Mouse (Mus musculus): ENCODE results near the gene Arl15.

The Arl15 gene

GRCm38 (mm10) chr13:113845229-113845628 is 50.9 kb downstream of the Arl15 start:
- no peak for DNase-seq

GRCm38 (mm10) chr13:113846413-113846812 is 52.1 kb downstream of the Arl15 start:
- DNase-seq, result no peak

- DNase-seq, result no peak
Measured at GRCm38 (mm10) chr13:113850431-113851034, 56.2 kb downstream of the Arl15 start.

- DNase-seq, result no peak
Measured at GRCm38 (mm10) chr13:113851602-113852375, 57.5 kb downstream of the Arl15 start.

- no peak for DNase-seq
Measured at GRCm38 (mm10) chr13:113852376-113852666, 58.0 kb downstream of the Arl15 start.

- DNase-seq, result no peak
Measured at GRCm38 (mm10) chr13:113854146-113854545, 59.8 kb downstream of the Arl15 start.

- no peak for DNase-seq
Measured at GRCm38 (mm10) chr13:113854551-113855312, 60.4 kb downstream of the Arl15 start.

- DNase-seq, result no peak
Measured at GRCm38 (mm10) chr13:113856946-113857345, 62.6 kb downstream of the Arl15 start.

GRCm38 (mm10) chr13:113858667-113859391 is 64.5 kb downstream of the Arl15 start:
- no peak for DNase-seq

GRCm38 (mm10) chr13:113859392-113859776 is 65.1 kb downstream of the Arl15 start:
- no peak for DNase-seq

GRCm38 (mm10) chr13:113860816-113861215 is 66.5 kb downstream of the Arl15 start:
- DNase-seq, result no peak

- DNase-seq, result no peak
Measured at GRCm38 (mm10) chr13:113861231-113861630, 66.9 kb downstream of the Arl15 start.

- DNase-seq, result no peak
Measured at GRCm38 (mm10) chr13:113862951-113863350, 68.6 kb downstream of the Arl15 start.

- DNase-seq, result no peak
Measured at GRCm38 (mm10) chr13:113863688-113864087, 69.4 kb downstream of the Arl15 start.

GRCm38 (mm10) chr13:113864278-113864677 is 70.0 kb downstream of the Arl15 start:
- DNase-seq, result no peak

- no peak for DNase-seq
Measured at GRCm38 (mm10) chr13:113864893-113865292, 70.6 kb downstream of the Arl15 start.

- DNase-seq, result no peak
Measured at GRCm38 (mm10) chr13:113865378-113865777, 71.1 kb downstream of the Arl15 start.

GRCm38 (mm10) chr13:113865806-113866205 is 71.5 kb downstream of the Arl15 start:
- DNase-seq, result peak; percentile 19 to 28

- no peak for DNase-seq
Measured at GRCm38 (mm10) chr13:113867736-113868135, 73.4 kb downstream of the Arl15 start.

- peak in 1 of 2 experiments; percentile 18 for DNase-seq
Measured at GRCm38 (mm10) chr13:113869212-113870205, 75.2 kb downstream of the Arl15 start.

- peak; percentile 16 to 33 for DNase-seq
Measured at GRCm38 (mm10) chr13:113870403-113870802, 76.1 kb downstream of the Arl15 start.

GRCm38 (mm10) chr13:113871853-113872252 is 77.5 kb downstream of the Arl15 start:
- no peak for DNase-seq
